ENCODE assay signal across 11 mouse cellular contexts in genomic region chr1:72226887-72227481, GRCm38 (mm10). TPM values are rescaled to one million over a fixed set of nuclear protein-coding genes. Genes with fewer than 3 reads are reported as not detected.
DNase-seq lines count a peak whose midpoint lies in the region; ATAC-seq and TF ChIP-seq lines count a peak whose summit lies in the region.
"Had no signal": no experiment of that assay in that cellular context is flagged by ENCODE, and none has a peak within 500 bp of the region (broad histone marks: within the 10 kb centered on the region; RNA-seq: fewer than 3 reads in every experiment).

No protein-coding gene starts in this region.

- peak; percentile 10 for DNase-seq in gastrocnemius, adult 2 months
- DNase-seq in gastrocnemius, postnatal 10 days: no peak
- DNase-seq in kidney, postnatal 0 days (ENCODE audit: low spot score): no peak
- DNase-seq in kidney, adult 2 months: no peak
- no peak for DNase-seq in CH12.LX (ENCODE audit: extremely low read depth)
- peak; percentile 19 for DNase-seq in induced T-regulatory cell, adult 2 months (ENCODE audit: low read depth)
- no peak for DNase-seq in embryo, embryonic 10 days (ENCODE audit: low spot score)
- no peak for DNase-seq in urinary bladder, adult 18-20 months (ENCODE audit: low spot score in 2 of 2)
- DNase-seq: spleen, adult 18-20 months; thymus, adult 2 months had no signal

- ATAC-seq in kidney, postnatal 0 days (replicated peaks; ENCODE audit: low FRiP score, low read depth): peak; percentile 24; the same call in 1 of the 2 replicates
- ATAC-seq: activated CD4-positive, CD25-positive, alpha-beta regulatory T cell, adult 4 months had no signal

- TF ChIP-seq POLR2A in kidney, adult 2 months (IDR thresholded peaks at IDR 0.05; ENCODE audit: low read depth, low read length): no peak
- TF ChIP-seq POLR2A in CH12.LX (IDR thresholded peaks at IDR 0.05; ENCODE audit: low read depth, low read length): no peak

- no peaks in the 10 kb centered on the region for H3K9me3 ChIP-seq in kidney, postnatal 0 days (replicated peaks; ENCODE audit: low read length)
- peaks cover 8% of the 10 kb centered on the region for H3K9me3 ChIP-seq in CH12.LX (replicated peaks; ENCODE audit: low read length)

- peak; percentile 17 for TF ChIP-seq RAD21 in CH12.LX (IDR thresholded peaks at IDR 0.05; ENCODE audit: low read depth, low read length)

- H3K4me3 ChIP-seq in gastrocnemius, adult 2 months: no peak overlapping the region
- H3K4me3 ChIP-seq in kidney, postnatal 0 days (replicated peaks; ENCODE audit: low read depth, low read length): no peak overlapping the region
- no peak overlapping the region for H3K4me3 ChIP-seq in kidney, adult 2 months (ENCODE audit: insufficient read depth, low read depth, low read length)
- no peak overlapping the region for H3K4me3 ChIP-seq in CH12.LX (replicated peaks in 1 of 3; ENCODE audit: low read depth in 2 of 3, low read length in 2 of 3, poor library complexity in 1 of 3)

- no peaks in the 10 kb centered on the region for H3K79me2 ChIP-seq in CH12.LX (replicated peaks; ENCODE audit: control insufficient read depth, extremely low read depth, insufficient read depth, poor library complexity, severe bottlenecking)

- no peaks in the 10 kb centered on the region for H3K4me1 ChIP-seq in kidney, postnatal 0 days (replicated peaks; ENCODE audit: insufficient read depth, low read length)
- no peaks in the 10 kb centered on the region for H3K4me1 ChIP-seq in kidney, adult 2 months (ENCODE audit: control insufficient read depth, insufficient read depth, low read length)
- peaks cover 0 to 14% of the 10 kb centered on the region in 2 experiments; a peak in 2 of 4 replicates for H3K4me1 ChIP-seq in CH12.LX (ENCODE audit: control insufficient read depth in 1 of 2, insufficient read depth in 2 of 2)

- H3K9ac ChIP-seq in kidney, postnatal 0 days (ENCODE audit: low read depth, low read length): no peak overlapping the region
- no peak overlapping the region for H3K9ac ChIP-seq in CH12.LX (ENCODE audit: insufficient read depth, low read depth)

- intact Hi-C loops in gastrocnemius, adult 2 months (cut with DNase I): no loop called here

- H3K27me3 ChIP-seq in kidney, postnatal 0 days (ENCODE audit: insufficient read depth, low read length): no peaks in the 10 kb centered on the region
- H3K27me3 ChIP-seq in kidney, adult 2 months (replicated peaks; ENCODE audit: control insufficient read depth, insufficient read depth, low read length): no peaks in the 10 kb centered on the region
- peaks cover 2% of the 10 kb centered on the region for H3K27me3 ChIP-seq in CH12.LX (replicated peaks)

- H3K36me3 ChIP-seq in kidney, postnatal 0 days (ENCODE audit: insufficient read depth, low read length): no peaks in the 10 kb centered on the region
- no peaks in the 10 kb centered on the region for H3K36me3 ChIP-seq in kidney, adult 2 months (ENCODE audit: control insufficient read depth, insufficient read depth, low read length)
- no peaks in the 10 kb centered on the region for H3K36me3 ChIP-seq in CH12.LX (replicated peaks in 1 of 2; ENCODE audit: control insufficient read depth in 1 of 2, insufficient read depth in 1 of 2, low read length in 1 of 2)

- H3K27ac ChIP-seq in gastrocnemius, adult 2 months: peak overlapping the region; percentile 31; the same call in 1 of the 2 replicates
- no peak overlapping the region for H3K27ac ChIP-seq in kidney, postnatal 0 days
- no peak overlapping the region for H3K27ac ChIP-seq in kidney, adult 2 months (ENCODE audit: insufficient read depth, low read depth, low read length)
- H3K27ac ChIP-seq in CH12.LX (ENCODE audit: insufficient read depth, low read depth): no peak overlapping the region

- TF ChIP-seq CTCF in gastrocnemius, adult 2 months (IDR thresholded peaks at IDR 0.05): no peak
- TF ChIP-seq CTCF in kidney, postnatal 0 days (IDR thresholded peaks at IDR 0.05; ENCODE audit: low read depth): 0 out of 2 replicates have a peak, but pooled peaks have one; percentile 14
- no peak for TF ChIP-seq CTCF in kidney, adult 2 months (conservative IDR thresholded peaks at IDR 0.05; ENCODE audit: insufficient read depth, insufficient read length, low read depth, low read length)
- peak in 1 of 2 experiments; percentile 21; a peak in 1 of 4 replicates for TF ChIP-seq CTCF in CH12.LX (conservative IDR thresholded peaks at IDR 0.05 in 1 of 2, IDR thresholded peaks at IDR 0.05 in 1 of 2; ENCODE audit: low read depth in 2 of 2, low read length in 2 of 2)

- H3K4me2 ChIP-seq in kidney, postnatal 0 days (ENCODE audit: low read length): no peak overlapping the region
- H3K4me2 ChIP-seq in CH12.LX (ENCODE audit: insufficient read depth, low read depth, poor library complexity, severe bottlenecking): no peak overlapping the region

- 35% methylated on average over 4 of the region's 4 CpGs for WGBS in kidney, postnatal 0 days
- WGBS in kidney, adult 2 months: 58% methylated on average over 4 of the region's 4 CpGs

- dilution Hi-C loops in CH12.LX (cut with MboI; ENCODE audit: extremely low pct_ligation_motif_present, extremely low pct_unique_long_range_greater_than_20kb, low sequenced_read_pairs): no loop called here

- no peak for TF ChIP-seq EP300 in CH12.LX (IDR thresholded peaks at IDR 0.05; ENCODE audit: low read length)

- in situ Hi-C loops in CH12.LX (cut with MboI; ENCODE audit: low pct_ligation_motif_present, low pct_unique_long_range_greater_than_20kb, low sequenced_read_pairs): no loop called here

TF ChIP-seq in CH12.LX, 34 proteins besides CTCF, POLR2A, EP300 and RAD21:
- no peak for TF ChIP-seq SIN3A (IDR thresholded peaks at IDR 0.05; ENCODE audit: low read length)
- TF ChIP-seq POLR2AphosphoS2 (IDR thresholded peaks at IDR 0.05; ENCODE audit: low read depth, low read length): no peak
- TF ChIP-seq RCOR1 (conservative IDR thresholded peaks at IDR 0.05; ENCODE audit: low read depth, low read length): no peak
- TF ChIP-seq KAT2A (IDR thresholded peaks at IDR 0.05; ENCODE audit: insufficient replicate concordance, low read length): 0 out of 2 replicates have a peak, but pooled peaks have one; percentile 39
- no peak for TF ChIP-seq MAX (IDR thresholded peaks at IDR 0.05; ENCODE audit: low read length)
- no peak; the same call in 1 of the 2 replicates for TF ChIP-seq ELF1 (IDR thresholded peaks at IDR 0.05; ENCODE audit: low read depth, low read length)
- no peak for TF ChIP-seq JUN (IDR thresholded peaks at IDR 0.05; ENCODE audit: insufficient read depth, low read depth, low read length)
- no peak for TF ChIP-seq ZMIZ1 (IDR thresholded peaks at IDR 0.05; ENCODE audit: low read depth, low read length)
- no peak for TF ChIP-seq USF1 (IDR thresholded peaks at IDR 0.05; ENCODE audit: low read depth, low read length)
- TF ChIP-seq MAZ (IDR thresholded peaks at IDR 0.05; ENCODE audit: low read depth, low read length): no peak
- TF ChIP-seq ETS1 (conservative IDR thresholded peaks at IDR 0.05; ENCODE audit: low read depth, low read length): no peak
- no peak for TF ChIP-seq NRF1 (IDR thresholded peaks at IDR 0.05; ENCODE audit: low read depth, low read length)
- TF ChIP-seq MYC (IDR thresholded peaks at IDR 0.05; ENCODE audit: low read depth, low read length): no peak
- no peak for TF ChIP-seq UBTF (IDR thresholded peaks at IDR 0.05; ENCODE audit: low read depth, low read length)
- no peak for TF ChIP-seq CHD2 (IDR thresholded peaks at IDR 0.05; ENCODE audit: low read length)
- no peak for TF ChIP-seq USF2 (conservative IDR thresholded peaks at IDR 0.05; ENCODE audit: low read depth, low read length)
- no peak for TF ChIP-seq SMC3 (IDR thresholded peaks at IDR 0.05; ENCODE audit: low read depth, low read length)
- no peak for TF ChIP-seq BHLHE40 (IDR thresholded peaks at IDR 0.05; ENCODE audit: low read depth, low read length)
- TF ChIP-seq MEF2A (IDR thresholded peaks at IDR 0.05; ENCODE audit: borderline replicate concordance, low read depth, low read length): no peak; the same call in 1 of the 2 replicates
- TF ChIP-seq GABPA (IDR thresholded peaks at IDR 0.05; ENCODE audit: insufficient replicate concordance, low read depth, low read length): no peak
- no peak for TF ChIP-seq ZKSCAN1 (IDR thresholded peaks at IDR 0.05; ENCODE audit: borderline replicate concordance, low read depth, low read length)
- TF ChIP-seq TBP (conservative IDR thresholded peaks at IDR 0.05; ENCODE audit: low read depth, low read length): no peak
- peak; percentile 10; the same call in 1 of the 2 replicates for TF ChIP-seq E2F4 (IDR thresholded peaks at IDR 0.05; ENCODE audit: insufficient replicate concordance, low read depth, low read length)
- peak; percentile 77 for TF ChIP-seq ZNF384 (IDR thresholded peaks at IDR 0.05; ENCODE audit: low read depth, low read length)

RNA-seq across cellular contexts. Expression of gene Mreg, which starts 14.9 kb away (rescaled TPM):
- total RNA-seq in gastrocnemius, adult 2 months (2021): 10 to 100 TPM; 37.7 to 60.5 TPM
- total RNA-seq in gastrocnemius, postnatal 10 days (2021): 10 to 100 TPM; 31.3 to 31.8 TPM
- polyA plus RNA-seq in kidney, postnatal 0 days (2015; fragmentation: Nextera tagmentation; extraction: Ambion mirVana): 6.0 and 6.2 TPM in 2 replicates
- polyA plus RNA-seq in kidney, adult 2 months (2012; rRNA removed): 2.3 and 3.2 TPM in 2 replicates
- total RNA-seq in CH12.LX (2012; rRNA removed) (46.4 and 50.6 TPM in 2 replicates), CH12.LX (2014; rRNA removed) (51.9 and 52.4 TPM in 2 replicates)
- polyA plus RNA-seq in CH12.LX (2012; ENCODE audit: insufficient read length, low read depth): 64.3 and 69.8 TPM in 2 replicates

RNA-seq across cellular contexts. Expression of gene Pecr, which starts 57.1 kb away (rescaled TPM):
- 10 to 100 TPM; 15.7 to 16.4 TPM for total RNA-seq in gastrocnemius, adult 2 months (2021)
- 10 to 100 TPM; 18.8 to 20.1 TPM for total RNA-seq in gastrocnemius, postnatal 10 days (2021)
- 82.0 and 87.8 TPM in 2 replicates for polyA plus RNA-seq in kidney, postnatal 0 days (2015; fragmentation: Nextera tagmentation; extraction: Ambion mirVana)
- 215 and 254 TPM in 2 replicates for polyA plus RNA-seq in kidney, adult 2 months (2012; rRNA removed)
- total RNA-seq in CH12.LX (2012; rRNA removed): 17.6 and 17.8 TPM in 2 replicates
- total RNA-seq in CH12.LX (2014; rRNA removed): 21.3 and 21.4 TPM in 2 replicates
- 24.8 and 26.5 TPM in 2 replicates for polyA plus RNA-seq in CH12.LX (2012; ENCODE audit: insufficient read length, low read depth)

RNA-seq across cellular contexts. Expression of gene Tmem169, which starts 57.2 kb away (rescaled TPM):
- not detected for total RNA-seq in gastrocnemius, adult 2 months (2021)
- under 1 TPM; 0.26 to 0.32 TPM for total RNA-seq in gastrocnemius, postnatal 10 days (2021)
- polyA plus RNA-seq in kidney, postnatal 0 days (2015; fragmentation: Nextera tagmentation; extraction: Ambion mirVana): 4.1 and 4.8 TPM in 2 replicates
- polyA plus RNA-seq in kidney, adult 2 months (2012; rRNA removed): 4.2 and 5.9 TPM in 2 replicates
- total RNA-seq in CH12.LX (2012; rRNA removed): 0.04 and 0.17 TPM in 2 replicates
- 0.26 TPM in 1 of 2 replicates, not detected in the other for total RNA-seq in CH12.LX (2014; rRNA removed)
- polyA plus RNA-seq in CH12.LX (2012; ENCODE audit: insufficient read length, low read depth): not detected in 2 replicates

Comparison
In these comparisons a context has a peak if more than half of its experiments do, and no peak if none do; other contexts are left out.
1. DNase-seq: peak in gastrocnemius, adult 2 months (single experiment) and induced T-regulatory cell, adult 2 months (single experiment); none in gastrocnemius, postnatal 10 days (single experiment), kidney, postnatal 0 days (single experiment), kidney, adult 2 months (single experiment), CH12.LX (single experiment), embryo, embryonic 10 days (single experiment) and urinary bladder, adult 18-20 months (0 of 2).